Mouse (Mus musculus): ENCODE data around the gene Adam15.

DNA sequence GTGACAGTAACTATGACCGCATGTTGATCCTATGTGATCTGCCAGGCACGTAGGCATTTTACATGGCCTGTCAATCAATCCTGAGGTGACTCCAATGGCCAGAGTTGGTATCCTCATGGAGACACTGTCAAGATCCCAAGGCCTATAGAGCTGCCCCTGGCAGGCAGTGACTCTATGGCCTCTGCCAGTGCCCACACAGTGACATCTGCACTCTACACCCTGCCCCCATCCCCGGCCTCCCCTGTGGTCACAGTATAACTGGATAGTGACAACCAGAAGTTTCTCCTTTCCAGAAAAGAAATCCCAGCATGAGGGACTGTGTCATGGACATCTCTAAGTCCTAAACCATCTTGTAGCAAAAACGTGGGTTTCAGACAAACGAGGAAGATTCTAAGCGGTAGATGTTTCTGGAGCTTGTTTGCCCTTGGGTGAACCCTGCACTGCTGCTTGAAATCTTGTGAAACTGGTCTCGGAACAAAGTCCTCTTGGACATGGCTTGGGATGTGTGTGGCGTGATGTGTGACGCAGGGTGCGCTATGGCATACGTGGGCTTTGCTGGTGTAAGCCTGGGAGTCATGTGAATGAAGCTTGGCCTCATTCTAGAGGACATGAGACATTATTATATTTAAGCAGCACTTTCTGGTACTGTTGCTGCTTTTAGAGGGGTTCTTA lies 56.4 kb downstream of the Adam15 start:
- no peak for TF ChIP-seq POLR2A (IDR thresholded peaks at IDR 0.05; ENCODE audit: borderline replicate concordance, extremely low read depth, low read depth, low read length)
- no peak for TF ChIP-seq CTCF (IDR thresholded peaks at IDR 0.05; ENCODE audit: insufficient read depth, low read length)

Measured in lung, adult 2 months (tissue).